Mouse (Mus musculus) liver, embryonic 16.5 days (tissue): ENCODE measurements at regions not wholly inside any gene's neighbourhood (a gene's known extent, or its start where the extent isn't known, plus 50 kb on each side); places are given as distances from the start of the nearest gene placed in this dataset.

Source experiments
- ATAC-seq: fragments of 200-750 bp; cut with Nextera tagmentation; 2 replicates; pipeline ENCODE4 v1.8.0; 2017; ENCODE audit warnings: low read depth, mild to moderate bottlenecking, moderate number of reproducible peaks, moderate library complexity
- H3K27ac ChIP-seq: fragments of 300-500 bp; sonication (generic); 2 replicates; pipeline ENCODE4 v1.5.1; 2014; ENCODE audit warnings: mild to moderate bottlenecking, low read length
- H3K27me3 ChIP-seq: fragments of 300-500 bp; sonication (generic); 2 replicates; pipeline ENCODE4 v1.6.1; 2014; ENCODE audit warnings: low read depth, low read length, mixed read lengths; ENCODE audit not compliant: control insufficient read depth, insufficient read depth
- H3K36me3 ChIP-seq: fragments of 300-500 bp; sonication (generic); 2 replicates; pipeline ENCODE4 v1.6.1; 2014; ENCODE audit warnings: mild to moderate bottlenecking; ENCODE audit not compliant: control insufficient read depth, insufficient read depth
- H3K4me1 ChIP-seq: fragments of 300-500 bp; sonication (generic); 2 replicates; pipeline ENCODE4 v1.6.1; 2014; ENCODE audit warnings: low read depth, low read length, mixed read lengths; ENCODE audit not compliant: control insufficient read depth
- H3K4me2 ChIP-seq: fragments of 300-500 bp; sonication (generic); 2 replicates; pipeline ENCODE4 v1.6.1; 2014; ENCODE audit warnings: low read depth, low read length, mixed read lengths
- H3K4me3 ChIP-seq: fragments of 300-500 bp; sonication (generic); 2 replicates; pipeline ENCODE4 v1.5.1; 2014; ENCODE audit warnings: low read depth, mild to moderate bottlenecking, low read length
- H3K9ac ChIP-seq: fragments of 300-500 bp; sonication (generic); 2 replicates; pipeline ENCODE4 v1.6.1; 2014; ENCODE audit warnings: low read depth, low read length
- H3K9me3 ChIP-seq: fragments of 300-500 bp; sonication (generic); replicated peaks from 2 replicates; pipeline ENCODE4 v1.6.1; 2016; ENCODE audit warnings: low read length; ENCODE audit not compliant: control insufficient read depth
- WGBS: fragments of 180-500 bp; shearing (Covaris S2); extraction: QIAGEN DNeasy Blood & Tissue Kit; methylation state at CpG from one replicate; pipeline ENCODE4 v1.1.7; 2014; ENCODE audit not compliant: insufficient replicate concordance; 5-methylcytosine and 5-hydroxymethylcytosine counted together

GRCm38 (mm10) chr10:67819534-67819933, 92.9 kb downstream of the Zfp365 start:
- ATAC-seq = no peak
- Histone ChIP-seq H3K4me3 (no peak overlapping the region), H3K4me2 (no peak overlapping the region), H3K36me3 (no peaks in the 10 kb centered on the region), H3K4me1 (no peaks in the 10 kb centered on the region), H3K27me3 (no peaks in the 10 kb centered on the region), H3K27ac (no peak overlapping the region), H3K9ac (no peak overlapping the region), H3K9me3 (peaks cover 2% of the 10 kb centered on the region; the same call in 1 of the 2 replicates)
- 77% methylated on average over 8 of the region's 8 CpGs for WGBS

- Histone ChIP-seq H3K36me3 (no peaks in the 10 kb centered on the region), H3K4me2 (no peak overlapping the region), H3K9me3 (peaks cover 2% of the 10 kb centered on the region; the same call in 1 of the 2 replicates), H3K9ac (no peak overlapping the region), H3K27me3 (no peaks in the 10 kb centered on the region), H3K27ac (no peak overlapping the region), H3K4me1 (no peaks in the 10 kb centered on the region), H3K4me3 (no peak overlapping the region)
- 39% methylated on average over 4 of the region's 4 CpGs for WGBS
- no peak for ATAC-seq
Observed at GRCm38 (mm10) chr10:67813901-67814300, 98.6 kb downstream of the Zfp365 start.

- no peaks in the 10 kb centered on the region for H3K27me3 ChIP-seq
- H3K4me2 ChIP-seq = no peak overlapping the region
- WGBS = 36% methylated on average over 4 of the region's 4 CpGs
- H3K9me3 ChIP-seq = peaks cover 4% of the 10 kb centered on the region
- no peak overlapping the region for H3K27ac ChIP-seq
- no peak for ATAC-seq
- H3K4me1 ChIP-seq = no peaks in the 10 kb centered on the region
- H3K9ac ChIP-seq = no peak overlapping the region
- H3K36me3 ChIP-seq = no peaks in the 10 kb centered on the region
- no peak overlapping the region for H3K4me3 ChIP-seq
Observed at GRCm38 (mm10) chr10:67805131-67805530, 107.3 kb downstream of the Zfp365 start.

GRCm38 (mm10) chr10:67804637-67805036, 107.8 kb downstream of the Zfp365 start:
- Histone ChIP-seq H3K36me3 (no peaks in the 10 kb centered on the region), H3K4me2 (no peak overlapping the region), H3K9me3 (peaks cover 4% of the 10 kb centered on the region), H3K27ac (no peak overlapping the region), H3K9ac (no peak overlapping the region), H3K4me3 (no peak overlapping the region), H3K27me3 (no peaks in the 10 kb centered on the region), H3K4me1 (no peaks in the 10 kb centered on the region)
- no peak for ATAC-seq
- WGBS = 23% methylated on average over 12 of the region's 12 CpGs

GRCm38 (mm10) chr10:67802156-67802555, 110.3 kb downstream of the Zfp365 start:
- H3K9me3 ChIP-seq = no peaks in the 10 kb centered on the region
- no peak overlapping the region for H3K4me2 ChIP-seq
- no peak for ATAC-seq
- 66% methylated on average over 8 of the region's 8 CpGs for WGBS
- no peak overlapping the region; the same call in 1 of the 2 replicates for H3K27ac ChIP-seq
- no peaks in the 10 kb centered on the region for H3K27me3 ChIP-seq
- no peak overlapping the region for H3K4me3 ChIP-seq
- H3K4me1 ChIP-seq = no peaks in the 10 kb centered on the region
- no peaks in the 10 kb centered on the region for H3K36me3 ChIP-seq
- H3K9ac ChIP-seq = no peak overlapping the region

GRCm38 (mm10) chr10:67801619-67802018, 110.8 kb downstream of the Zfp365 start:
- Histone ChIP-seq H3K27ac (no peak overlapping the region), H3K4me1 (no peaks in the 10 kb centered on the region), H3K9me3 (no peaks in the 10 kb centered on the region), H3K27me3 (no peaks in the 10 kb centered on the region), H3K36me3 (no peaks in the 10 kb centered on the region), H3K4me3 (no peak overlapping the region), H3K9ac (no peak overlapping the region), H3K4me2 (no peak overlapping the region)
- WGBS = 76% methylated on average over 1 of the region's 1 CpGs
- ATAC-seq = no peak

GRCm38 (mm10) chr10:67798991-67799390, 113.5 kb downstream of the Zfp365 start:
- Histone ChIP-seq H3K4me3 (no peak overlapping the region), H3K9me3 (no peaks in the 10 kb centered on the region), H3K4me2 (no peak overlapping the region), H3K27me3 (no peaks in the 10 kb centered on the region), H3K36me3 (no peaks in the 10 kb centered on the region), H3K4me1 (no peaks in the 10 kb centered on the region), H3K27ac (no peak overlapping the region), H3K9ac (no peak overlapping the region)
- ATAC-seq = no peak
- WGBS = 78% methylated on average over 10 of the region's 10 CpGs

DNA sequence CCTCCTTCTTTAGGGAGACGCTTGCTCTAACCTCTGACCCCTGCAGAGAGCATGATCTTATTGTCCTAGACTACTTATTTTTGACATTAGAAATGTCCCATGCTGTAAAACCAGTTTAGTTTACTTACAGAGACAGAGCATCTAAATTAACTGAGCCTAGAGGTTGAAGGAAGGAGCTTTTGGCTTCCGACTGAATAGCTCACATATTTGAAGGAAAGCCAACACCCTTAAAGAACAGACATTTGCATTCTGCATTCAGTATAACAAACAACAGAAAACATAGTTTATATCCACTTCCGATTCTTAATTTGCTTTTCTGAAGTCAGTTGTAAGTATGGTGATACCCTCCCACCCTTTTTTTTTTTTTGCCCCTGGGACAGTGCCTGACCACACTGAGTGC, 119.3 kb downstream of the Zfp365 start:
- H3K27me3 ChIP-seq = no peaks in the 10 kb centered on the region

GRCm38 (mm10) chr10:67789651-67790050, 122.8 kb downstream of the Zfp365 start:
- WGBS = 54% methylated on average over 12 of the region's 12 CpGs
- Histone ChIP-seq H3K27ac (no peak overlapping the region), H3K36me3 (no peaks in the 10 kb centered on the region), H3K27me3 (no peaks in the 10 kb centered on the region), H3K4me1 (no peaks in the 10 kb centered on the region), H3K4me2 (no peak overlapping the region), H3K9ac (no peak overlapping the region), H3K4me3 (no peak overlapping the region), H3K9me3 (no peaks in the 10 kb centered on the region)
- ATAC-seq = no peak

More for the DNA sequence above, 119.3 kb downstream of the Zfp365 start:
- no peak overlapping the region for H3K4me2 ChIP-seq
- H3K4me1 ChIP-seq = no peaks in the 10 kb centered on the region
- no peak for ATAC-seq
- no peak overlapping the region for H3K4me3 ChIP-seq
- H3K36me3 ChIP-seq = no peaks in the 10 kb centered on the region
- H3K9me3 ChIP-seq = no peaks in the 10 kb centered on the region
- H3K27ac ChIP-seq = no peak overlapping the region
- WGBS = 62% methylated on average over 3 of the region's 3 CpGs
- H3K9ac ChIP-seq = no peak overlapping the region
